Mouse (Mus musculus): ENCODE measurements at regions not wholly inside any gene's neighbourhood (a gene's known extent, or its start where the extent isn't known, plus 50 kb on each side); places are given as distances from the start of the nearest gene placed in this dataset.

DNA sequence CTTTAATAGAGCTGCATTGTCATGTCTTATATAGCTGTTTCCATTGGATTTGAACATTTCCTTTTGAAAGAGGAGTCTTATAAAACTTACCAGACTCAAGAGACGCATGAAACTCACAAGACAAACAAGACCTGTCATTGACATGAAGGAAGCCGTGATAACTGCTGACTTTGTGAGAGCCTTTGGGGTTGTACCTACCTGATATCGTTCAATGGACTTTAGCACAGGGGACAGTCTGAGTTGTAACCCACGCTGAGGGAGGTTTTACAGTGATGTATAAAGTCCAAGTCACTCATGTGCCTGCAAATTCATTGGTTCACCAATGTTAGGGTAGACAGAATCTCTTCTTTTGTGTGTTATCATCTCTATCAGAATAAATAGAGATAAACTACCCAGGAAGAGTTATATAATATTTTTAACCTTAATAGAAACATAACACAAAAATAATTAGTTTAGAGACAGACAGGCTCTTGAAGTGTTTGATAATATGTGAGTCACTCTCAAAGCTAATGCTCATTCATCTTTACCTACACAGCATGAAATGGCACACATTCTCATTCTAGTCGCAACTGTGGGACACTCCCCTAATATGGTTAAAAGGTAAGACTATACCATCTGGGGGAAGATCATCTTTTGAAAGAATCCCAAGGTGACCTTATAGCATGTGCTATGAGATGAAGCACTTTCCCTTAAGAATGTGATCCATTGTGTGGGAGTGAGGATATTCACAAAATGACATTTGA, 54.4 kb upstream of the Mrps30 start:
- Histone ChIP-seq H3K9me3 (ENCODE audit: control insufficient read depth, low read length) (no peaks in the 10 kb centered on the region), H3K36me3 (ENCODE audit: control insufficient read depth, insufficient read depth, low read length) (no peaks in the 10 kb centered on the region), H3K27ac (ENCODE audit: low read length) (no peak overlapping the region), H3K4me3 (ENCODE audit: low read length) (no peak overlapping the region), H3K27me3 (ENCODE audit: control insufficient read depth, insufficient read depth, low read depth, low read length) (no peaks in the 10 kb centered on the region), H3K9ac (ENCODE audit: low read length) (no peak overlapping the region), H3K4me1 (replicated peaks; ENCODE audit: control insufficient read depth, insufficient read depth, low read length) (no peaks in the 10 kb centered on the region), H3K4me2 (ENCODE audit: low read depth, low read length) (no peak overlapping the region)
- ATAC-seq (ENCODE audit: low read depth), result no peak
- 83% methylated on average over 5 of the region's 5 CpGs for WGBS

Measured in lung, embryonic 16.5 days (tissue).